Mouse (Mus musculus) heart, postnatal 14 days (tissue): ENCODE data around the gene Asb4. TPM values are rescaled to one million over a fixed set of nuclear protein-coding genes. Genes with fewer than 3 reads are reported as not detected.

Experiments used
- DNase-seq, 2 experiments: peaks; one replicate each; pipeline ENCODE4 v3.0.0; 2021 to 2022
- intact Hi-C: fragments of 180-260 bp; cut with DNase I; formaldehyde crosslinking; loops from one replicate; pipeline ENCODE4 v1.15.1; 2025
- total RNA-seq, 2 experiments: library from RNA; stranded (reverse); gene quantifications; 2 replicates each; pipeline ENCODE4 v1.2.3; 2021

The Asb4 gene
- total RNA-seq, 2 experiments from 2014 or later = 6.8 to 8.2 TPM

DNA sequence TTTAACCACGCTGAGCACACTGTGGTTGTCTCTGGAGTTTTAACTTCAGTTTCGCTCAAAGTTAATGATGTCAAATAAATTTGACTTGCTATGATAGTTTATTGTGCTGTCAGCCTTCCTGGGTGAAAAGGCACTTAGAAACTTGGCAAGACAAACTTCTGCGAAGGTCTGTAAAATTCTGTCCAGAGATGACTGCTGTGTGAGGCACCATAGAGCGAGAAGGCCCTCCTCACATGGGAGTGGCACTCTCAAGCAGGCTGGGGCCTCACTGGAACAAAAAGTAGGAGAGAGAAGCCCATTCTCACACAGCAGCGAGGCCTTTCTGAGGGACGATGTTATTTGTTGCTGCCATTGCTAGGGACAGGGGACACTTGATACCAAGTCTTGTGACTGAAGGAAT, 58.0 kb downstream of the Asb4 start:
- DNase-seq = no peak
- intact Hi-C loops = loop anchor here (10.0 kb wide), 1 partner anchor 54 kb away; the partner anchor contains the start of gene Pdk4

DNA sequence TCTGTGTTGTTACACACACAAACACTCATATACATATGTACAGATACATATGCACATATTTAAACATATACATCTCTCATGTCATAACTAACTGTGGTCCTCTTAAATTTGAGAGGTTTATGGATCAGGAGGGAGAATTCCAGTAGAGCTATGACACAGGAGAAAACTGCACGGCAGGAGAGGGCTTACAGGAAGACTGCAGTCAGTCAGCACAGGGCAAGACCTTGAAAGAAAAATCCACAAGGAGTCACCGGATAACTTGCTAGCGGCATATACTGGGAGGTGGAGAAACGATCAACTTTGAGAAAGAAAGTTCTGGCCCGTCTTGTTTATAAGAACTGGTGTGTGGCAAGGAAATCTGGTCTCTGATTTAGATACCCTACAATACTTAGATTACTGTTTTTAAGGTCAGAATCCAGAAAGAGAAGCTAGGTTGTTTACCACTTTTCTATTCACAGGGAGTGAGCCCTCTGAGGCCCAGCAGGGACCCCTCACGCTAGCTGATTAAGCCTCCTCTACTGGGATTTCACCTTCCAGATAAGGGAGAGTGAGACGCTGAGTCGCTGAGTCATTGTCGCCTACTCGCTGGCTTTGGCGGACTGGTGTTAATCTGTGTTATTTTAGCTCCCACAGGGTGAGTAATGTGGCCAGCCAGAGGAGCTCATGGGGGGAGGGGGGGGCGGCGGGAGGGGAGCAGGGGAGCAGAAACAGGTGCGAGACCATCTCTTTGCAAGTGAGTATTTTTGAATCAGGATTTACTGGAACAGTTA, 59.3 kb downstream of the Asb4 start:
- intact Hi-C loops = loop anchor here (10.0 kb wide), 1 partner anchor 52 kb away; the partner anchor contains the start of gene Pdk4
- peak; percentile 47 to 48 for DNase-seq

DNA sequence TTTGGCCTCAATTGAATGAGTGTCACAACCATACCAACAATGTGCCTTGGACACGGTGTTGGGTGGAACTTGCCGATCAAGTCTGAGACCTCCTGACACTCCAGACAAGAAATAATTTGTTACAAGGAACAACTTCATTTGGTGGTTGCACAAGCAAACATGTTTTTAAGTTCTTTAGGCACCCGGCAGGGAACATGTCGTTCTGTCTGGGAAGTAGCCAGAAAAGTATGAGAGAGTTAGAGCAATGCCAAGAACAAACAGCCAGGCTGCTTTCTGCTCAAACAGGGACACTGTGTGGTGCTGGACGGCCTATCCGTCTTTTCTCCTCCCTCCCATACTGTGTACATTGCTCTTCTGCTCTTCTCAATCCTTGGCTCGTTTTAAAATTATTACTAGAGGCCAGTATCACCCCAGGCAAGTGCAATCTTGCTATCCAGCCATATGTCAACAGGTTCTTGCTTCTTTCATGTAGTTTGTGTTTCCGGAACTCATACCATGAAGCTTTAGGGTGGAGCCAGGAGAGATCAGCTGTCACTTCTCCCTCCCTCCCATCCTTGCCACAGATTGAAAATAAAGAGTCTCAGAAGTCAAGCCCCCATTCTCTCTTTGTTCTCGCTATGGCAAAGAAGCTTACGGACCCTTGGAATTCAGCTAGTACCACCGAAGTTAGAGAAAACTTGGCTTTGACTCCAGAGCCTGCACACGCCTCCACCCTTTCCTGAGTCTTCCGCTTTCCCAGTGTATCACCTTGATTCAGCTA, 60.1 kb downstream of the Asb4 start:
- peak; percentile 31 to 44 for DNase-seq
- intact Hi-C loops = loop anchor here (10.0 kb wide), 1 partner anchor 52 kb away; the partner anchor contains the start of gene Pdk4

DNA sequence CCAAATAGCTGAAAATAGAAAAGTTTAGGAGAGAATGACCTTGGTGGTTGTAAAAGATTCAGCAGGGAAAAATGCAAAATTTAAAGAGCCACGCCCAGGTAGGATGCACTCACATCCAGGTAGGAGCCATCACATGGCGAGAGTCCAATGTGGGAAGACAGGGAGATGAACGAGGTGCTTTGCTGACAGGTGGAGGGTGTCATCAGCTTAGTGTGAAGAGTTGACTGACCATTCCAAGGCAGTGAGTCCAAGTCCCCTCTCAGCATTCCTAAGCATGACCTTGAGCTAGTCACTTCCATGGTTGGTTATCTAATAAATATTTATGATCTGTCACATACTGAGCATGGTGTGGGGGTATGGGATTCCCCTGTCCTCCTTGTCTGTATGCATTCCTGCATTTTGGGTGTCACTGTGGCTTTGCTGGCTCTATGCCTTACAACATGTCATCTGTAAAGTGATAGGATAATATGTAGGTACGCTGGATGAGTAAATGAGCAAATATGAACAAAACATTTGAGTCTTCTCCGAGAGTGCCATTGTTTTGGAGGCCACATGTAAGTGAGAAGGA, 61.2 kb downstream of the Asb4 start:
- intact Hi-C loops = loop anchor here (10.0 kb wide), 1 partner anchor 50 kb away; the partner anchor contains the start of gene Pdk4
- no peak for DNase-seq

DNA sequence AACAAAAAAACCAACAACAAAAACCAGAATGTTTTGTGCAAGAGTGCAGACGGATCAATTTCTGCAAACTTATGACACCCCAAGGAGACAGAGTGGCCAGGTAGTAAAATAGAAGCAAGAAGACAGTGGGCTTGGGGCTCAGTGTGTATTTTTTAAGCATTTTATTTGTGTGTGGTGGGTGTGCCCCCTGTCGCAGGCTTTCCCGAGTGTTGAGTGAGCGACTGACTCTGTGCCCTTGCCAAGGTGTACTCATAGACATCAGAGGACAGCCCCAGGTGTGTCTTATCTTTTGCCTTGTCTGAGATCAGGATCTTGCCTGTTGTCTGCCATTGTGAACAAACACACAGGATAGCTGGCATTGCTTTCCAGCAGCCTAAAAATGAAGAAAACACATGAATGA, 63.8 kb downstream of the Asb4 start:
- DNase-seq = no peak
- intact Hi-C loops = loop anchor here (10.0 kb wide), 1 partner anchor 48 kb away; the partner anchor contains the start of gene Pdk4

DNA sequence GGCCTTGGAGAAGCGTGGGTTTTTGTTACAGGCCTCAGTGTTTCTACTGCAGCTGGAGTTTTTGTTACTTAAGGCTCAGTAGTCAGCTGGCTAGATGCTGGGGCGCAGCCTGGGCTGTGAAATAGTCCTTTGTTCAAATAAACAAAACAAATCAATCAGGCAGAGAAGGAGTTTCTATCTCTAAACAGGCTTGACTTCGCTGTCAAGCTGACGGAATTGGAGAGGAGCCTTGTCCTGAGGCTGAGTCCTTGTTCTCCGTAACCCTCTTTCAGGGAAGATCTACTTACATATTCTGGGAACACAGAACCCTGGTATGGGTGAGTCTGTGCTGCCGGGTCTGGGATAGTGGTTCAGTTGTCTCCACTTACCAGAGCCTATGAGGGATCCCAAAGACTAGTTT, 64.4 kb downstream of the Asb4 start:
- no peak for DNase-seq
- intact Hi-C loops = loop anchor here (10.0 kb wide), 1 partner anchor 47 kb away; the partner anchor contains the start of gene Pdk4

DNA sequence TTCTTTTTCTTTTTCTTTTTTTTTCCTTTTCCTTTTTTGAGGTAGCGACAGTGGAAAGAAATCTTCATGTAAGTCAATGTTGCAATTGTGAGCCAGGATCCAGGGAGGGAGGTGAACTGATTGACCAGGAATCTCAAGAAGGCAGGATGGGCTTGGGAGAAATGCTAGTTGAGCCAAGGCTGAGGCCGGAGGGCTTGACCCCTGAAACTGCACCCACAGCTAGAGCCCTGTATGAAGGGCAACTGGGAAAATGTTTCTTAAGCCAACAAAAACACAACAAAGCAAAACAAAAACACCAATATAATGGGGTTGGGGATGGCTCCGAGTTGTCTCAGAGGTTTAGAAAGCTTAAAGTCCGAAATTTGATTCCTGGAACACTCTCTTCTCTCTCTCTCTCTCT, 65.2 kb downstream of the Asb4 start:
- DNase-seq = no peak
- intact Hi-C loops = loop anchor here (10.0 kb wide), 1 partner anchor 46 kb away; the partner anchor contains the start of gene Pdk4

DNA sequence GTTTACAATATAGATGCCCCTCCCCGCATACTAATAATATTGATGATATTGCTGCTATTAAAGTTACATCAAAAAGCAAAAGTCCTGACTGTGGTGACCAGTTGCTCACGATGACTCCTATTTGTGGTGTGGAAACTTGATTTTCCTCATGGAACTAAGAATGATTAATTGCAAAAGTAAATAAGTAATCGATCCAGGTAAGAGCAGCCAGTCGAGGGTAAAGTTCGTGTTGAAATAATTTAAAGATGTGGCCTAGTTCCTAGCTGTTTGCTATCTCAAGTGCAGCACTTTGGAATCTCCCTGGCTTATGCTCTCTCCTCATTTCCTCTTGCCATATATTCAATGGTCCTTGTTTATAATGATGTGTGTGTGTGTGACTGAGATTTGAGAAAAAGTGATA, 66.7 kb downstream of the Asb4 start:
- DNase-seq = no peak
- intact Hi-C loops = loop anchor here (10.0 kb wide), 1 partner anchor 45 kb away; the partner anchor contains the start of gene Pdk4

DNA sequence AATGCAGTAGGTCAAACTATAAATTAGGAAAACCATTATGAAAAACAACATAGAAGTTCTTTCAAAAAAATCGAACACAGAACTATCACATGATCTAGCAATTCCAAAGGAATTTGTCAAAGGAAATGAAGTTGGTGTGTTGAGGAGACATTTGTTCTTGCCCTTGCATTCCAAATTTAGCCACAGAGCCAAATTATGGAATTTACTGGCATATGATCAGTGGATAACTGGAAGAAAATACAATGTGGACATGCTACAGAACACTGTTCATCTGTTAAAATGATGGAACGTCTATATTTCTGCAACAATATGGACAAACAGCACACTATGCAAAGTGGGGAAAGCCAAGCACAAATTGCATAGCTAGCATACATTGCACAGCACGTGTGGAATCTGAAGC, 72.7 kb downstream of the Asb4 start:
- intact Hi-C loops = no loop called here
- DNase-seq = no peak

DNA sequence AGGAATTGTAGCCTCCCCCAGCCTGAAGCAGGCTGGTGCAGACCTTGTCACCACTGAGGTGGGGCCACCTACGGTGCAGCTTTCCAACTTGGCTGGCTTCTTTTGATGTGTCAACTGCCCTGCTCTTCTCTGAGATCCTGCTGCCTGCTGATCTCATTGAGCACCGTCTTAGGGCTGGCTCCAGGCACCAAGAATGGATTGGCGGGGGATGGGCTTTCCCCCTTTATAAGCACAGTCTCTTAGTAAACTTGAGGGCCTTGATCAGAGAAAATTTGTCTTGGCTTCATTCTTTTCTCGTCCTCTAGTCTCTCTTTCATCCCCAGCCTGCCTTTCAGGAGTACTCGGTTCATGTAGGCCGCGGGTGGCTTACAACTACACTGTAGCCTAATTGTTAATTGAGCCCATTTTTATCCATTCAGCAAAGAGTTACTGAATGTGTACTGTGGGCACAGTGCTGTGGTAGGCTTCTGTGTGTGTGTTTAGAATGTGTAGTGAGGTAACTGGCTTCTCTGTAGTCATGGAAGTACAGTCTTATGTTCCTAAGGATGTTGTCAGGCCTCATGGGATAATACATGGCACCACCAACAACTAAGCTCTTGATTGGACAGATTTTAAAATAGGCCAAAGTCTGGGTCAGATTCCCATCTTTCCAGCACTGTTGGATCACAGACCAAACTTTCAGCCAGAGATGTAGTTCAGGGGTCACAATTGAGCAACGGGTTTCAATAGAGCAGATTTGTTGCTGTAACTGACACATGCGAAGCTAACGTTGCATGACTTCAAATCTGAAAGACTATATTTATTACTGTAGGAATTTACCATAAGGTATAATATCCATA, 87.5 kb downstream of the Asb4 start:
- intact Hi-C loops = no loop called here
- DNase-seq = no peak

DNA sequence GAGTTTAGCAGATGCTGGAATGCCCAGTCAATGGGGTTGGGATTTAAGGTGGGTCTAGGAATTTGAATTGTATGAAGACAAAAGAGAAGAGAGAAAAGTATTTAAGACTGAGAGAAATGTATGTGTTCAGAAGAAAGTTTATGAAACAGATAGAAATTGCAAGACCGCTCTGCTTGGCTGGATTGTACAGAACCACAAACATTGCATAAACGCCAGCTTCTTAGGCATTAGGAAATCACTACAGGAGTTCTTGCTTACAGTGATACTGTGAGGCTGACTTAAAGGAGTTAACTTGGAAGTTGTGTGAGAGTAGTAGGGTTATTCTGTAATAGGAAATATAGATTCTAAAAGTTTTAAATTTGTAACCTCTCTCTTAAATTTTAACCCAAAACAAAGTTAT, 89.5 kb downstream of the Asb4 start:
- intact Hi-C loops = no loop called here

DNA sequence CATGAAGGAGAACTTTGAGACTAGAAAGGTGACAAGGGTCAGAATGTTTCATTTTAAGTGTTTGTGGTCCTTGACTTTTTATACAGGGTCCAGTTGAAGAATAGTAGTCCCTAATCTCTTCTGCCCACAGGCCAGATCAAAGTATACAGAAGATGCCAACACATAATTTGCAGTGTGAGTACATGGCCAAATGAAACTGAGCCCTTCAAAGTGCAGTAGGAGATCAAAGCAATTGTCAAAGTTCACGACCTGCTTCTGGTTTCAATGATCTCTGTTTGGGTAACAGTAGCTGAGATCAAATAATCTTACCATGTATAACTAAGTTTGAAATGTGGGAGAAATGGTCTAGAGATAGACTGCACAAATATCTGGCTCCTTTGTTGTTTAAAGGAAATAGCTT, 90.8 kb downstream of the Asb4 start:
- intact Hi-C loops = no loop called here
- DNase-seq = no peak

More for the DNA sequence above, 89.5 kb downstream of the Asb4 start:
- no peak for DNase-seq

DNA sequence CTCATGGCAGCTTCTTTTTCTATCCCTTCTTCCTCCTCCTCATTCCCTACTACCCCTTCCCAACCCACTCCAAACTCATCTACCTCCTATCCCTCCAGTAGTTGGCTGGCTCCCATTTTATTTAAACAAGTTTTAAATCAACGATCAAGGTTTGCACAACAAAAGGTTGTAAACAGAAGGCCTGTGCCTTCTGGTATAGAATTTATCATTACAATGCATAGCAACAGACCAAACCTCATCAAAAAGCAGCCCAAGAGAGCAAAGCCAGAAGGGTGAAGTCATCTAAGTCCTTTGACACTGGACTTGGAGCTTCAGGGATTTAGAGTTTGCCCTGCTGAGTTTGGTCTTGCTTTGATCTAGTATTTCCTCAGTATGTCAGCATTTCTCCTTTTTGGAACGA, 97.9 kb downstream of the Asb4 start:
- no peak for DNase-seq
- intact Hi-C loops = no loop called here

DNA sequence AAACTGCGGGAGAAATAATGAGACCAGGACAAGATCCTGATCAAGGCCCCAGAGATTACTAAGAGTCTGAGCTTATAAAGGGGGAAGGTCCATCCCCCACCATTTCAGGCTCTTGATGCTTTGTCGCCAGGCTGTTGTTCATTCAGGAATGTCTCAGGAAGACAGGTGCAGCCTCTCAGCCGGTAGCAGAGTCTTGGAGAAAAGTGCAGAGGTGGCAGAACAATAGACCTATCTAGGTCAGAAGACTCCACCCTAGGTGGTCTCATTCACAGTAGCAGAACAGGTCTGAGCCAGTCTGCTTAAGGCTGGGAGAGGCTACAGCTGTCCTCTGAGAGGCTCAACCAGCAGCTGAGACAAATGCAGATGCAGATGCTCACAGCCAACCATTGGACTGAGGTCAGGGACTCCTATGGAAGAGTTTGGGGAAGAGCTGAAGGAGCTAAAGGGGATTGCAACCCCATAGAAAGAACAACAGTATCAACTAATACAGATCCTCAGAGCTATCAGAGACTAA, 99.1 kb downstream of the Asb4 start:
- intact Hi-C loops = no loop called here
- DNase-seq = no peak

Other genes starting within 250 kb of the Asb4 start
- gene Pon1, start 189.4 kb upstream of the Asb4 start, total RNA-seq = under 1 TPM in 1 of 2 experiments, not detected in 1; 0.36 TPM
- 10 to 100 TPM; 20.2 to 24.2 TPM for gene Pon3, start 127.1 kb upstream of the Asb4 start, total RNA-seq
- gene Pon2, start 84.9 kb upstream of the Asb4 start, total RNA-seq = 10 to 100 TPM; 17.8 to 20.9 TPM
- 1,000 to 10,000 TPM in 1 of 2 experiments, 100 to 1,000 TPM in 1; 588 to 1,036 TPM for gene Pdk4, start 112.9 kb downstream of the Asb4 start, total RNA-seq